Mouse (Mus musculus) hindbrain, embryonic 11.5 days (tissue): Measurements from ENCODE around the gene Capns1. TPM values are rescaled to one million over a fixed set of nuclear protein-coding genes. Genes with fewer than 3 reads are reported as not detected.
A peak's percentile ranks its signal among the peaks of the same experiment; 100 is the strongest.

Source experiments
- ATAC-seq: fragments of 200-750 bp; cut with Nextera tagmentation; 2 replicates; pipeline ENCODE4 v1.8.0; 2017; ENCODE audit warnings: mild to moderate bottlenecking, moderate TSS enrichment, moderate library complexity; ENCODE audit not compliant: low FRiP score
- DNase-seq: peaks from one replicate; pipeline ENCODE4 v3.0.0-alpha.2; 2015; ENCODE audit warnings: low spot score
- H3K27ac ChIP-seq: fragments of 300-500 bp; sonication (generic); 2 replicates; pipeline ENCODE4 v1.5.1; 2014; ENCODE audit warnings: mild to moderate bottlenecking, low read depth, low read length
- H3K27me3 ChIP-seq: fragments of 300-500 bp; sonication (generic); 2 replicates; pipeline ENCODE4 v1.6.1; 2014; ENCODE audit warnings: mild to moderate bottlenecking, low read length, moderate library complexity, mixed read lengths; ENCODE audit not compliant: control insufficient read depth, insufficient read depth
- H3K36me3 ChIP-seq: fragments of 300-500 bp; sonication (generic); 2 replicates; pipeline ENCODE4 v1.6.1; 2014; ENCODE audit warnings: mild to moderate bottlenecking, low read length, moderate library complexity, mixed read lengths; ENCODE audit not compliant: control insufficient read depth, insufficient read depth
- H3K4me1 ChIP-seq: fragments of 300-500 bp; sonication (generic); replicated peaks from 2 replicates; pipeline ENCODE4 v1.6.1; 2014; ENCODE audit warnings: low read length, mixed read lengths; ENCODE audit not compliant: control insufficient read depth, insufficient read depth
- H3K4me2 ChIP-seq: fragments of 300-500 bp; sonication (generic); replicated peaks from 2 replicates; pipeline ENCODE4 v1.6.1; 2014; ENCODE audit warnings: mild to moderate bottlenecking, low read depth, low read length
- H3K4me3 ChIP-seq: fragments of 300-500 bp; sonication (generic); 2 replicates; pipeline ENCODE4 v1.5.1; 2014; ENCODE audit warnings: low read depth, low read length
- H3K9ac ChIP-seq: fragments of 300-500 bp; sonication (generic); 2 replicates; pipeline ENCODE4 v1.6.1; 2014; ENCODE audit warnings: low read depth, low read length
- H3K9me3 ChIP-seq: fragments of 300-500 bp; sonication (generic); 2 replicates; pipeline ENCODE4 v1.6.1; 2016; ENCODE audit warnings: low read length; ENCODE audit not compliant: control insufficient read depth
- WGBS: fragments of 180-500 bp; shearing (Covaris S2); extraction: QIAGEN DNeasy Blood & Tissue Kit; methylation state at CpG from one replicate; pipeline ENCODE4 v1.1.7; 2014; 5-methylcytosine and 5-hydroxymethylcytosine counted together
- polyA plus RNA-seq: library from polyadenylated mRNA; unstranded; fragments of >200 nt; fragmentation: Nextera tagmentation; extraction: Ambion mirVana; gene quantifications from 2 replicates; pipeline ENCODE4 v1.2.1, GENCODE M21; 2014

Capns1 gene
- polyA plus RNA-seq, 1 experiment from 2014 or later: 64.0 TPM

- Histone ChIP-seq H3K4me3 (no peak overlapping the region), H3K9ac (no peak overlapping the region), H3K4me1 (no peaks in the 10 kb centered on the region), H3K9me3 (peaks cover 21% of the 10 kb centered on the region), H3K27me3 (no peaks in the 10 kb centered on the region), H3K4me2 (no peak overlapping the region), H3K27ac (no peak overlapping the region), H3K36me3 (no peaks in the 10 kb centered on the region)
- ATAC-seq: no peak
- DNase-seq: no peak
- 94% methylated on average over 5 of the region's 5 CpGs for WGBS
These were observed 51.6 kb downstream of the Capns1 start for GRCm38 (mm10) chr7:30147011-30147410.

GRCm38 (mm10) chr7:30143555-30144209 is 54.9 kb downstream of the Capns1 start:
- WGBS: 4% methylated on average over 35 of the region's 35 CpGs
- peak; percentile 96 for ATAC-seq

GRCm38 (mm10) chr7:30143170-30143554 is 55.4 kb downstream of the Capns1 start:
- ATAC-seq: peak; percentile 38
- H3K9ac ChIP-seq: peak overlapping the region; percentile 66

More at GRCm38 (mm10) chr7:30143555-30144209, 54.9 kb downstream of the Capns1 start:
- Histone ChIP-seq H3K27ac (peak overlapping the region; percentile 81), H3K36me3 (no peaks in the 10 kb centered on the region), H3K9ac (peak overlapping the region; percentile 66), H3K27me3 (no peaks in the 10 kb centered on the region), H3K4me2 (peak overlapping the region; percentile 50), H3K4me3 (peak overlapping the region; percentile 50), H3K4me1 (no peaks in the 10 kb centered on the region), H3K9me3 (peaks cover 4% of the 10 kb centered on the region; the same call in 1 of the 2 replicates)
- DNase-seq: peak; percentile 91

More at GRCm38 (mm10) chr7:30143170-30143554, 55.4 kb downstream of the Capns1 start:
- peak overlapping the region; percentile 50 for H3K4me2 ChIP-seq
- H3K36me3 ChIP-seq: no peaks in the 10 kb centered on the region
- peaks cover 2% of the 10 kb centered on the region; the same call in 1 of the 2 replicates for H3K9me3 ChIP-seq
- no peak for DNase-seq
- WGBS: 18% methylated on average over 8 of the region's 8 CpGs
- no peaks in the 10 kb centered on the region for H3K4me1 ChIP-seq
- H3K27ac ChIP-seq: no peak overlapping the region
- H3K4me3 ChIP-seq: peak overlapping the region; percentile 50
- no peaks in the 10 kb centered on the region for H3K27me3 ChIP-seq

Other genes with a start within 250 kb of the Capns1 start
- 12.5 and 13.7 TPM in 2 replicates for gene Zfp74, start 244.7 kb downstream of the Capns1 start, polyA plus RNA-seq
- gene Zfp568, start 214.9 kb downstream of the Capns1 start, polyA plus RNA-seq: 15.0 and 18.0 TPM in 2 replicates
- gene Zfp14, start 147.4 kb downstream of the Capns1 start, polyA plus RNA-seq: 5.6 and 7.6 TPM in 2 replicates
- 8.3 and 8.6 TPM in 2 replicates for gene Zfp82, start 125.9 kb downstream of the Capns1 start, polyA plus RNA-seq
- gene Gm26920, start 108.4 kb downstream of the Capns1 start, polyA plus RNA-seq: 0.89 and 1.7 TPM in 2 replicates
- gene Zfp566, start 108.3 kb downstream of the Capns1 start, polyA plus RNA-seq: 14.6 and 15.6 TPM in 2 replicates
- gene Zfp260, start 104.0 kb downstream of the Capns1 start, polyA plus RNA-seq: 128 and 132 TPM in 2 replicates
- 5.8 and 7.6 TPM in 2 replicates for gene Zfp382, start 76.9 kb downstream of the Capns1 start, polyA plus RNA-seq
- gene Zfp146, start 29.1 kb downstream of the Capns1 start, polyA plus RNA-seq: 16.3 and 26.1 TPM in 2 replicates
- gene Cox7a1, start 14.7 kb downstream of the Capns1 start, polyA plus RNA-seq: 4.3 and 4.5 TPM in 2 replicates
- 171 and 176 TPM in 2 replicates for gene Polr2i, start 33.1 kb upstream of the Capns1 start, polyA plus RNA-seq
- gene Tbcb, start 33.5 kb upstream of the Capns1 start, polyA plus RNA-seq: 278 and 293 TPM in 2 replicates
- gene Ovol3, start 36.9 kb upstream of the Capns1 start, polyA plus RNA-seq: not detected in 2 replicates
- 0.25 and 0.32 TPM in 2 replicates for gene Thap8, start 81.3 kb upstream of the Capns1 start, polyA plus RNA-seq
- 5.9 and 8.5 TPM in 2 replicates for gene Wdr62, start 81.6 kb upstream of the Capns1 start, polyA plus RNA-seq
- 66.7 and 78.4 TPM in 2 replicates for gene Clip3, start 92.9 kb upstream of the Capns1 start, polyA plus RNA-seq
- 82.1 and 85.2 TPM in 2 replicates for gene Alkbh6, start 109.9 kb upstream of the Capns1 start, polyA plus RNA-seq
- 17.4 and 18.7 TPM in 2 replicates for gene Syne4, start 116.0 kb upstream of the Capns1 start, polyA plus RNA-seq
- gene E130208F15Rik, start 122.9 kb upstream of the Capns1 start, polyA plus RNA-seq: 1.4 and 3.3 TPM in 2 replicates
- 20.9 and 23.2 TPM in 2 replicates for gene Sdhaf1, start 125.1 kb upstream of the Capns1 start, polyA plus RNA-seq
- gene Lrfn3, start 164.0 kb upstream of the Capns1 start, polyA plus RNA-seq: 5.3 and 6.8 TPM in 2 replicates
- gene Tyrobp, start 214.9 kb upstream of the Capns1 start, polyA plus RNA-seq: 19.3 and 23.1 TPM in 2 replicates
- gene Hcst, start 221.0 kb upstream of the Capns1 start, polyA plus RNA-seq: 0.39 and 0.62 TPM in 2 replicates
- gene Nfkbid, start 222.9 kb upstream of the Capns1 start, polyA plus RNA-seq: 1.5 and 1.8 TPM in 2 replicates
- gene Aplp1, start 246.7 kb upstream of the Capns1 start, polyA plus RNA-seq: 165 and 169 TPM in 2 replicates